Mouse (Mus musculus): ENCODE results near the gene Trem2.

DNA sequence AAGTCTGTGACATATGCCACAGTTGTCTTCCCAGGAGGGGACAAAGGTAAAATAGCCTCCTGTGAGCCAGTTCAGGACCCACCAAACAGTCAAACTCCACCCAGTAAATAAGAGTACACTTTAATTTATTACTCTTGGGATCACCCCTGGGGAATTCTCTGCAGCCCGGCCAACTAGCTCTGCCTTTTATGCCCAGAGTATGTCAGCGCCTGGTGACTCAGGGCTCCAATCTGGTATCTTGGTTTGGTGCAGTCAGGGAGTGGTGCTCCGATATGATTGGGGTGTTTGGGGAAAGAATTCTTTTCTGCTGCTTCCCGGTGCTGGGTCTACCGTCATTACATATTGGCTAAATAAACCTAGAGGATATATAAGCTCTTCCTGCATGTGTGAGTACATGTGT, 20.6 kb downstream of the Trem2 start:
- TF ChIP-seq POLR2A (IDR thresholded peaks at IDR 0.05; ENCODE audit: insufficient read depth, low read length) (no peak), CTCF (IDR thresholded peaks at IDR 0.05; ENCODE audit: low read depth, low read length) (no peak), EP300 (IDR thresholded peaks at IDR 0.05; ENCODE audit: insufficient read depth, low read depth, low read length) (no peak)
